Mouse (Mus musculus) limb, embryonic 10.5 days (tissue): ENCODE measurements around the gene Ppp1r9a. TPM values are rescaled to one million over a fixed set of nuclear protein-coding genes. Genes with fewer than 3 reads are reported as not detected.

Experiments
- DNase-seq: peaks from one replicate; pipeline ENCODE4 v3.0.0-alpha.2; 2017; ENCODE audit warnings: low spot score
- H3K27ac ChIP-seq: fragments of 300-500 bp; sonication (generic); 2 replicates; pipeline ENCODE4 v1.5.1; 2016; ENCODE audit warnings: mild to moderate bottlenecking
- H3K27me3 ChIP-seq: fragments of 300-500 bp; sonication (generic); 2 replicates; pipeline ENCODE4 v1.6.1; 2016; ENCODE audit warnings: low read depth, mild to moderate bottlenecking; ENCODE audit not compliant: poor library complexity, severe bottlenecking
- H3K36me3 ChIP-seq: fragments of 300-500 bp; sonication (generic); 2 replicates; pipeline ENCODE4 v1.6.1; 2016; ENCODE audit warnings: mild to moderate bottlenecking, moderate library complexity
- H3K4me1 ChIP-seq: fragments of 300-500 bp; sonication (generic); 2 replicates; pipeline ENCODE4 v1.6.1; 2016
- H3K4me3 ChIP-seq: fragments of 300-500 bp; sonication (generic); 2 replicates; pipeline ENCODE4 v1.5.1; 2016; ENCODE audit warnings: mild to moderate bottlenecking, moderate library complexity
- H3K9me3 ChIP-seq: fragments of 300-500 bp; sonication (generic); replicated peaks from 2 replicates; pipeline ENCODE4 v1.6.1; 2016; ENCODE audit warnings: mild to moderate bottlenecking
- WGBS: fragments of 180-500 bp; shearing (Covaris S2); methylation state at CpG from one replicate; pipeline ENCODE4 v1.1.7; 2016; 5-methylcytosine and 5-hydroxymethylcytosine counted together
- polyA plus RNA-seq: library from polyadenylated mRNA; unstranded; fragments of >200 nt; fragmentation: Nextera tagmentation; extraction: Ambion mirVana; gene quantifications from 2 replicates; pipeline ENCODE4 v1.2.1, GENCODE M21; 2016

Ppp1r9a gene
- polyA plus RNA-seq, 1 experiment from 2014 or later: 28.5 TPM

GRCm38 (mm10) chr6:4971229-4971628 lies 68.5 kb downstream of the Ppp1r9a start:
- DNase-seq: no peak
- no peak overlapping the region for H3K27ac ChIP-seq
- H3K36me3 ChIP-seq: 0 out of 2 replicates have a peak, but pooled peaks cover 3% of the 10 kb centered on the region
- no peaks in the 10 kb centered on the region for H3K9me3 ChIP-seq
- H3K4me3 ChIP-seq: no peak overlapping the region
- H3K27me3 ChIP-seq: no peaks in the 10 kb centered on the region
- WGBS: 95% methylated on average over 9 of the region's 9 CpGs
- peaks cover 17% of the 10 kb centered on the region for H3K4me1 ChIP-seq

DNA sequence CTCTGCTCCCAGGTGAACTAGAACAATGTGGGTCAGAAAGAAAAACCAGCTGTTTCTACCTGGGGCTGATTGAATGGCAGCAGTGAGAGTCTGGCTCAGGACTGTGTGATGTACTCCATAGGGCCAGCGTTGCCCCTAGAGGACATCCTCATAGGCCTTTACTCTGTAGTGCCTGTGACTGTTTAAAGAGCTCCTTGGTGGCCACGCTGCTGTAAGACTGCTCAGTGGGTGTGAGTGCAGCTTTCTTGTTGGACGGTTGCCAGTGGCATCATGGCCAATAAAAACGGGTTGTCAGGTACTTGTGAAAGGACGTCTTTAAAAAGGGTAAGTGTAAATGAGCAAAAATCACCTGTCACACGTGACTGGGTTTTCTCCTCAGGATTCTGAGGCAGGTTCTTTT lies 70.1 kb downstream of the Ppp1r9a start:
- WGBS: 64% methylated on average over 6 of the region's 6 CpGs
- H3K9me3 ChIP-seq: no peaks in the 10 kb centered on the region
- no peaks in the 10 kb centered on the region for H3K27me3 ChIP-seq
- DNase-seq: no peak
- H3K27ac ChIP-seq: peak overlapping the region; percentile 31
- H3K4me1 ChIP-seq: peaks cover 23% of the 10 kb centered on the region
- H3K36me3 ChIP-seq: 0 out of 2 replicates have a peak, but pooled peaks cover 3% of the 10 kb centered on the region
- H3K4me3 ChIP-seq: no peak overlapping the region

- Histone ChIP-seq H3K27ac (no peak overlapping the region), H3K36me3 (0 out of 2 replicates have a peak, but pooled peaks cover 3% of the 10 kb centered on the region), H3K27me3 (no peaks in the 10 kb centered on the region), H3K4me3 (no peak overlapping the region), H3K4me1 (peaks cover 23% of the 10 kb centered on the region), H3K9me3 (no peaks in the 10 kb centered on the region)
- WGBS: 89% methylated on average over 10 of the region's 10 CpGs
- DNase-seq: no peak
These were observed 70.6 kb downstream of the Ppp1r9a start for GRCm38 (mm10) chr6:4973337-4973736.

DNA sequence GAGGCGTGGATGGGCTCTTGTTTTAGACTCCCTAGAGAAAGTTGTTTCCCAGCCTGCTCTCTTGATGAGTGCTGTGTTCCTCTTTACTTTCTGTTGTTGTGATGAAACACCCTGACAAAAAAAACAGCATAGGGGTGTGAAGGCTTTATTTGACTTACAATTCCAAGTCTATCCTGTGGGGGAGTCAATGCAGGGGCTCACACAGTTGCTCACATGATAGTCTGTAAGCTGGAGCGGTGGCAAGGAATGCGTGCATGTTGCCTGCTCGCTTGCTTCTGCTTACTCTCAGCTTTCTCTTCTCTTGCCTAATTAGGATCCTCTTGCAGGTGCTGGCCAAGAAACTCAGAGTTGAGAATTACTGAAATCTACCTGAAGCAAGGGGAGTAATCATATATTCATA lies 74.8 kb downstream of the Ppp1r9a start:
- no peaks in the 10 kb centered on the region for H3K27me3 ChIP-seq
- no peak for DNase-seq
- H3K4me3 ChIP-seq: no peak overlapping the region
- no peaks in the 10 kb centered on the region for H3K9me3 ChIP-seq
- no peak overlapping the region for H3K27ac ChIP-seq
- WGBS: 93% methylated on average over 4 of the region's 4 CpGs
- 0 out of 2 replicates have a peak, but pooled peaks cover 3% of the 10 kb centered on the region for H3K36me3 ChIP-seq
- peaks cover 18% of the 10 kb centered on the region for H3K4me1 ChIP-seq

- H3K27ac ChIP-seq: no peak overlapping the region
- peaks cover 19% of the 10 kb centered on the region for H3K4me1 ChIP-seq
- 0 out of 2 replicates have a peak, but pooled peaks cover 3% of the 10 kb centered on the region for H3K36me3 ChIP-seq
- DNase-seq: no peak
- H3K27me3 ChIP-seq: no peaks in the 10 kb centered on the region
- no peak overlapping the region for H3K4me3 ChIP-seq
- WGBS: 88% methylated on average over 2 of the region's 2 CpGs
- H3K9me3 ChIP-seq: no peaks in the 10 kb centered on the region
These were observed 75.5 kb downstream of the Ppp1r9a start for GRCm38 (mm10) chr6:4978249-4978648.

DNA sequence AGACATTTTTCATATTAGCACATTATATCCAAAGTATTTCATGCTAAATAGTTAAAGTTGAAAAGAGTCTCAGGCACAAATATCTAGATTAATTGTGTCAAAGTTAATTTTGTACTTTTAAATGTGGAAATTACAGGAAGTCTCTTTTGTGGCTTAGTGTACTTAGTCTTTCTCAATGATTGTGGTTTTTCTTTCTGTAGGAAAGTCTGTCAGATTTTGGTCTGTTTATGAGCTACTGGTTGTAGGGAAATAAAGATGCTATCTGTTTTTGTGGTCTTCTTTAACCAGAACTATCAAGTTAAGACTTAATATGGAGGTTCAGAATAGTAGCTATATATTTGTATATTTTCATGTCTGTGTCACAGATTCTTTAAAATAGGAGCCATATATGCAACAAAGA lies 76.2 kb downstream of the Ppp1r9a start:
- DNase-seq: no peak
- Histone ChIP-seq H3K4me1 (peaks cover 18% of the 10 kb centered on the region), H3K27ac (no peak overlapping the region), H3K9me3 (no peaks in the 10 kb centered on the region), H3K27me3 (no peaks in the 10 kb centered on the region), H3K4me3 (no peak overlapping the region), H3K36me3 (0 out of 2 replicates have a peak, but pooled peaks cover 3% of the 10 kb centered on the region)

DNA sequence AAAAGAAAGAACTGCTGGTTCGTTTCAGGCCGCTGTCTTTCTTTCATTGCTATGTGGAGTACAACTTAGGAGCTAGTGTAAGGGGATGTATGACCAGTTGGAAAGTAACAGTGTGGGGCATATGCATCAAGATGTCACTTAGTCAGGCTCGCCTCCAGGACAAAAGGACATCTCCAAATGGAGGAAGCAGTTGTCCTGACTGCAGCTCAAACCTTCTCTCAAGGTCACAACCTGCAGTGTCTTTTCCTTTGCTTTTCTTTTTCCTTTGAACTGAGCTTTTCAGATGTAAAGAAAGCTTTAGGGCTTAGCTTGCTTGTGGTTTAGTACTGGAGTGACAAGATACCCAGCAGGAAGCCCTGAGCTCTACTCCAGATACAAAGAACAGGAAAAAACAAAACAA lies 77.4 kb downstream of the Ppp1r9a start:
- Histone ChIP-seq H3K36me3 (no peaks in the 10 kb centered on the region), H3K9me3 (no peaks in the 10 kb centered on the region), H3K4me1 (peaks cover 18% of the 10 kb centered on the region), H3K27ac (no peak overlapping the region), H3K4me3 (no peak overlapping the region), H3K27me3 (no peaks in the 10 kb centered on the region)
- DNase-seq: no peak
- WGBS: 72% methylated on average over 3 of the region's 3 CpGs

DNA sequence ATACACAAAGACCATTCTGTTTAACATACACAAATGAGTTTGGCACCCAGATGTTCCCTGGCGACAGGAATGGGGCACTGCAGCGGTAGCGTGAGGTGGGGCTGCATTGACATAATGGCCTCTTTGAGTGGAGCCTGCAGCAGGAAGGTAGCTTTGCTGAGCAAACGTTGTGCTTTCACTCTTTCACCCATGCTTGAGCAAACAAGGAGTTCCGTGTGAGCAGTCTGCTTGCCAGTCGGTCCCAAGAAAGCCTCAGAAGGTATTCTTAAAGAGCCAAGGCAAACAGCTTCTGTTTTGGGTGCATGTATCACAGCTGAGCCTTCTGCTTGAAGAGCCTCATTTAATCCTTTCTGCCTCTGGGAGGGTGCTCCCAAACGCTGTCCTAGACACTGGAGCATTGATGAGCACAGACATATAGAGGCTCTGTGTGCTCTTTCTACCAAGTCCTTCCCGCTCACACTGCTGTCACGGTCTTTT lies 80.0 kb downstream of the Ppp1r9a start:
- Histone ChIP-seq H3K27me3 (no peaks in the 10 kb centered on the region), H3K4me1 (peaks cover 6% of the 10 kb centered on the region), H3K36me3 (peaks cover 5% of the 10 kb centered on the region; the same call in 1 of the 2 replicates), H3K4me3 (no peak overlapping the region), H3K27ac (peak overlapping the region; percentile 42), H3K9me3 (no peaks in the 10 kb centered on the region)
- WGBS: 59% methylated on average over 9 of the region's 9 CpGs
- DNase-seq: no peak

- peaks cover 6% of the 10 kb centered on the region for H3K4me1 ChIP-seq
- peaks cover 5% of the 10 kb centered on the region; the same call in 1 of the 2 replicates for H3K36me3 ChIP-seq
- no peaks in the 10 kb centered on the region for H3K9me3 ChIP-seq
- H3K27ac ChIP-seq: peak overlapping the region; percentile 27
- H3K4me3 ChIP-seq: no peak overlapping the region
- no peaks in the 10 kb centered on the region for H3K27me3 ChIP-seq
- no peak for DNase-seq
- WGBS: 86% methylated on average over 3 of the region's 3 CpGs
These were observed 83.0 kb downstream of the Ppp1r9a start for GRCm38 (mm10) chr6:4985668-4986067.

GRCm38 (mm10) chr6:4987084-4987483 lies 84.4 kb downstream of the Ppp1r9a start:
- 95% methylated on average over 5 of the region's 5 CpGs for WGBS
- DNase-seq: no peak
- no peak overlapping the region for H3K27ac ChIP-seq
- peaks cover 6% of the 10 kb centered on the region for H3K4me1 ChIP-seq
- peaks cover 5% of the 10 kb centered on the region; the same call in 1 of the 2 replicates for H3K36me3 ChIP-seq
- H3K27me3 ChIP-seq: no peaks in the 10 kb centered on the region
- no peaks in the 10 kb centered on the region for H3K9me3 ChIP-seq
- no peak overlapping the region for H3K4me3 ChIP-seq

GRCm38 (mm10) chr6:4988688-4989087 lies 86.0 kb downstream of the Ppp1r9a start:
- WGBS: 52% methylated on average over 4 of the region's 4 CpGs
- H3K27ac ChIP-seq: no peak overlapping the region
- peaks cover 7% of the 10 kb centered on the region for H3K4me1 ChIP-seq
- no peak for DNase-seq
- H3K4me3 ChIP-seq: no peak overlapping the region
- no peaks in the 10 kb centered on the region for H3K9me3 ChIP-seq
- H3K27me3 ChIP-seq: no peaks in the 10 kb centered on the region
- H3K36me3 ChIP-seq: peaks cover 5% of the 10 kb centered on the region; the same call in 1 of the 2 replicates

- no peak overlapping the region for H3K27ac ChIP-seq
- no peaks in the 10 kb centered on the region for H3K9me3 ChIP-seq
- peaks cover 37% of the 10 kb centered on the region for H3K4me1 ChIP-seq
- H3K36me3 ChIP-seq: no peaks in the 10 kb centered on the region
- 95% methylated on average over 9 of the region's 9 CpGs for WGBS
- DNase-seq: no peak
- no peaks in the 10 kb centered on the region for H3K27me3 ChIP-seq
- H3K4me3 ChIP-seq: no peak overlapping the region
These were observed 89.6 kb downstream of the Ppp1r9a start for GRCm38 (mm10) chr6:4992308-4992707.

DNA sequence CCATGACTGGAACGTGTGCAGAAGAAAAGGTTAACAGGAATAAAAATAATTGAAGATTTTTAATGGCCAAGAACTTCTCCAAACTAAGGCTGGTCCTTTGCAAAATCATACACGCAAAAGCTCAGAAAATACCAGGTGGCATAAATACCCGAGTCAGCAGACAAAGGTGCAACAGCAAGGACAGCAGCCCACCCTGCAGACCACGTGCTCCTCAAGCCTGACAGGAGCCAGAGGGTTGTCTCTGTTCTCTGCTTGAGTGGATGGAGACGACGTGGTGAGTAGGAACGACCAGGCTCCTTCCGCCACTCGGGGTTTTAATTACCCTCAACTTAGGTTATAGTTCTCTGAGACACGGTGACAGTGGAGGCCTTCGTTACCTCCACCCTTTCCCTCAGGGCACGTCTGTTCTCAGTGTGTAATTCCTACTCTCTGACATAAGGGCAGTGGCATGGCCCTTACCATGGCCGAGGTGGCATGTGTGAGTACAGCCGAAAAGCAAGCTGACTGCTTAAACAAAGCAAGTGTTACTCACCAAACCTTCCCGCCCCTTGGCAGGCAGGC lies 91.0 kb downstream of the Ppp1r9a start:
- H3K36me3 ChIP-seq: no peaks in the 10 kb centered on the region
- peak; percentile 55 for DNase-seq
- H3K27me3 ChIP-seq: no peaks in the 10 kb centered on the region
- H3K4me1 ChIP-seq: peaks cover 47% of the 10 kb centered on the region
- no peaks in the 10 kb centered on the region for H3K9me3 ChIP-seq
- H3K4me3 ChIP-seq: 0 out of 2 replicates have a peak overlapping the region, but pooled peaks have one; percentile 8
- WGBS: 36% methylated on average over 15 of the region's 15 CpGs
- H3K27ac ChIP-seq: peak overlapping the region; percentile 81
